Mouse (Mus musculus) neutrophil, adult 5-6 weeks (primary cell): ENCODE measurements around the gene Hspa1l. TPM values are rescaled to one million over a fixed set of nuclear protein-coding genes. Genes with fewer than 3 reads are reported as not detected.
"Not testable (repeated sequence)": the region's sequence is repeated elsewhere in the genome, so short reads cannot be mapped to it uniquely, and the experiment has no call there.

Source experiments
- ATAC-seq: fragments of 151-379, 151-347 bp; 2 replicates; pipeline ENCODE4 v1.8.0; 2017; ENCODE audit warnings: mild to moderate bottlenecking, moderate TSS enrichment; ENCODE audit not compliant: insufficient number of reproducible peaks, poor library complexity, low FRiP score, severe bottlenecking; ENCODE audit errors: extremely low read depth
- total RNA-seq: library from RNA; stranded (forward); fragments of 200-1000 nt; gene quantifications from 2 replicates; pipeline ENCODE4 v1.2.3, GENCODE M21; 2017

Hspa1l gene
- total RNA-seq, 1 experiment from 2014 or later, result not detected

GRCm38 (mm10) chr17:34949553-34949969 is 22.9 kb upstream of the Hspa1l start:
- ATAC-seq, result no peak

GRCm38 (mm10) chr17:34950514-34951455 is 21.7 kb upstream of the Hspa1l start:
- ATAC-seq, result no peak

GRCm38 (mm10) chr17:34951636-34952377 is 20.7 kb upstream of the Hspa1l start:
- no peak for ATAC-seq

GRCm38 (mm10) chr17:34952378-34953040 is 20.0 kb upstream of the Hspa1l start:
- ATAC-seq, result peak; percentile 66

GRCm38 (mm10) chr17:34953258-34953657 is 19.2 kb upstream of the Hspa1l start:
- no peak for ATAC-seq

GRCm38 (mm10) chr17:34953904-34954303 is 18.6 kb upstream of the Hspa1l start:
- ATAC-seq, result no peak

GRCm38 (mm10) chr17:34954831-34955230 is 17.7 kb upstream of the Hspa1l start:
- ATAC-seq, result no peak

GRCm38 (mm10) chr17:34955884-34956283 is 16.6 kb upstream of the Hspa1l start:
- ATAC-seq, result no peak

GRCm38 (mm10) chr17:34956340-34956739 is 16.2 kb upstream of the Hspa1l start:
- no peak for ATAC-seq

GRCm38 (mm10) chr17:34957291-34957690 is 15.2 kb upstream of the Hspa1l start:
- ATAC-seq, result not testable (repeated sequence)

GRCm38 (mm10) chr17:34957966-34958365 is 14.5 kb upstream of the Hspa1l start:
- not testable (repeated sequence) for ATAC-seq

- ATAC-seq, result peak; percentile 4; the same call in 1 of the 2 replicates
Measured at GRCm38 (mm10) chr17:34958734-34959129, 13.8 kb upstream of the Hspa1l start.

- peak; percentile 89 for ATAC-seq
Measured at GRCm38 (mm10) chr17:34959130-34959778, 13.2 kb upstream of the Hspa1l start, which contains the start of gene Hspa1b. TSS of gene Hspa1b (minus strand) at chr17:34959238.

- ATAC-seq, result no peak
Measured at GRCm38 (mm10) chr17:34959881-34960515, 12.5 kb upstream of the Hspa1l start.

GRCm38 (mm10) chr17:34960702-34961493 is 11.6 kb upstream of the Hspa1l start:
- no peak for ATAC-seq

- ATAC-seq, result no peak
Measured at GRCm38 (mm10) chr17:34962125-34962524, 10.4 kb upstream of the Hspa1l start.

GRCm38 (mm10) chr17:34962841-34963240 is 9.7 kb upstream of the Hspa1l start:
- no peak for ATAC-seq

GRCm38 (mm10) chr17:34964640-34965049 is 7.9 kb upstream of the Hspa1l start:
- no peak for ATAC-seq
